Mouse (Mus musculus): ENCODE measurements around the gene Ttc28. TPM values are rescaled to one million over a fixed set of nuclear protein-coding genes. Genes with fewer than 3 reads are reported as not detected.
A peak's percentile ranks its signal among the peaks of the same experiment; 100 is the strongest.

Gene Ttc28
- polyA plus RNA-seq, 1 experiment from 2014 or later, result 14.5 TPM

DNA sequence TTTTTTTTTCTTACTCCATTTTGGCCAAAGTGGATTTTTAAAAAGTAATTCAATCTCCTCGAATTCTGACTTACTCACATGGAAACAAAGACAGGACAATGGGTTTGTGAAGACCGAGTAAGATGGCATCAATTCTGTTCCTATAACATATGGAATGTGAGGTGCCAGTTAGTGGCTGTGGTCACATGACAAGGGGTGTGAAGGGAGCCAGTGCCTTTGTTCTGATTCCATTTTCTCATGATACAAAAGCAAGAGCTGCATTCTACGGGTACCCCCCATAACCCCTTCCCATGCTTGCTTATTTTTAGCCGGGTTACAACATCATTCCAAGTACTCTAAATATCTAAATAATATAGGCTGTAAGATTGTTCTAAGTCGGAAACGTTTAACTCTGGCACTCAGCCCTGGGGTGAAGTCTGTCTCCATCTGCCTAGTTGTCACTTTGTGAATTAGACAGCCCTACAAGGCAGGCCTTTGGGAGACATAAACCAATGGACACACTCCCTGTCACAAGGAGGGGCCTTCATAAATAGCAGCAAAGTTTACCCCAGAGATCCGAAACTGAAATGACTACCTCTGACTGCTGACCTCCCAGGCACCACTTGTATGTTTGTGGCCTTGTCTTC lies 157.6 kb downstream of the Ttc28 start:
- Histone ChIP-seq H3K36me3 (ENCODE audit: control insufficient read depth, insufficient read depth, low read length) (no peaks in the 10 kb centered on the region), H3K4me2 (ENCODE audit: low read length) (no peak overlapping the region), H3K9ac (ENCODE audit: low read depth, low read length) (no peak overlapping the region), H3K9me3 (ENCODE audit: control insufficient read depth, low read length) (no peaks in the 10 kb centered on the region; the same call in 1 of the 2 replicates), H3K4me3 (ENCODE audit: low read length) (no peak overlapping the region), H3K27ac (ENCODE audit: low read depth, low read length) (no peak overlapping the region), H3K27me3 (replicated peaks; ENCODE audit: control insufficient read depth, insufficient read depth, low read length) (no peaks in the 10 kb centered on the region), H3K4me1 (ENCODE audit: control insufficient read depth, insufficient read depth, low read depth, low read length) (peaks cover 26% of the 10 kb centered on the region)
- 54% methylated on average over 7 of the region's 7 CpGs for WGBS
- ATAC-seq, result no peak

DNA sequence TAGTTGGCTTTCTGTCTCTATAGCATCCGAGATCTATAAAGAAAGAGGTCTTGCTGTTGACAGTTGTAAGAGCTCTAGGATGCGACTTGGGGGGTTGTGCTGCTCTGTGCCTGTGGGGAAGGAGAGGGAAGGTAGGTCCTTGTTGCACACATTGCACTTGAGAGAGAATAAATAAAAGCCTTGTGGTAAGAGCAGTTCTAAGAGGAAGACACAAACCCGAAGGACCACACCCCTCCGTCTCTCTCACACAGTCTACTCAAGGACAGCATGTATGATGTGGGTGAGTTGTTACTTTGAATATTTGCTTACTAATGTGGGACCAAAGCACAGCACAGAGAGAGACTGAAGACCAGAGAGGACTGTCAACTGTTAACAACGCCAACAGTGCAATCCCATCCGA lies 160.2 kb downstream of the Ttc28 start:
- H3K27me3 ChIP-seq (replicated peaks; ENCODE audit: control insufficient read depth, insufficient read depth, low read length), result no peaks in the 10 kb centered on the region
- peaks cover 37% of the 10 kb centered on the region for H3K4me1 ChIP-seq (ENCODE audit: control insufficient read depth, insufficient read depth, low read depth, low read length)
- H3K9ac ChIP-seq (ENCODE audit: low read depth, low read length), result no peak overlapping the region
- 67% methylated on average over 6 of the region's 6 CpGs for WGBS
- no peaks in the 10 kb centered on the region for H3K36me3 ChIP-seq (ENCODE audit: control insufficient read depth, insufficient read depth, low read length)
- no peak overlapping the region for H3K27ac ChIP-seq (ENCODE audit: low read depth, low read length)
- no peak overlapping the region for H3K4me3 ChIP-seq (ENCODE audit: low read length)
- H3K4me2 ChIP-seq (ENCODE audit: low read length), result no peak overlapping the region
- H3K9me3 ChIP-seq (ENCODE audit: control insufficient read depth, low read length), result no peaks in the 10 kb centered on the region
- ATAC-seq, result no peak

DNA sequence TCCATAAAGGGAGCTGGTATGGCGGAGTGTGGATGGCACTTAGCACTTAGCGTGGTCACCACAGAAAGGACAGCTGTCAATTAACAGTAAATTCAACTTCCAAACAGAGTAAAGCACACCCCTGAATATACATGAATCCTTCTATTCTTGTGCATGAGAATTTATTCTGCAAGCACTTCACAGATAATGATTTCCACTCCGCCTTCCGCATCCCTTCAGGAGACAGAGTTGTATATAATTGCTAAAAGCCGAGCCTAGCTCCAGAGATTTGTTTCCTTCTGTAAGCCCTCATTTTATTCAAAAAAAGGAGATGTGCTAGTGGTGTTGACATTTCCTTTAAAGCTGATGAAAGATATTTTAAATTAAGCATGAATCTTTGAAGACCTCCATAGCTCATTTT lies 162.3 kb downstream of the Ttc28 start:
- ATAC-seq, result no peak
- Histone ChIP-seq H3K9ac (ENCODE audit: low read depth, low read length) (no peak overlapping the region), H3K27me3 (replicated peaks; ENCODE audit: control insufficient read depth, insufficient read depth, low read length) (no peaks in the 10 kb centered on the region), H3K9me3 (ENCODE audit: control insufficient read depth, low read length) (no peaks in the 10 kb centered on the region), H3K27ac (ENCODE audit: low read depth, low read length) (no peak overlapping the region), H3K4me1 (ENCODE audit: control insufficient read depth, insufficient read depth, low read depth, low read length) (peaks cover 44% of the 10 kb centered on the region), H3K36me3 (ENCODE audit: control insufficient read depth, insufficient read depth, low read length) (no peaks in the 10 kb centered on the region), H3K4me2 (ENCODE audit: low read length) (no peak overlapping the region), H3K4me3 (ENCODE audit: low read length) (no peak overlapping the region)
- WGBS, result 63% methylated on average over 5 of the region's 5 CpGs

DNA sequence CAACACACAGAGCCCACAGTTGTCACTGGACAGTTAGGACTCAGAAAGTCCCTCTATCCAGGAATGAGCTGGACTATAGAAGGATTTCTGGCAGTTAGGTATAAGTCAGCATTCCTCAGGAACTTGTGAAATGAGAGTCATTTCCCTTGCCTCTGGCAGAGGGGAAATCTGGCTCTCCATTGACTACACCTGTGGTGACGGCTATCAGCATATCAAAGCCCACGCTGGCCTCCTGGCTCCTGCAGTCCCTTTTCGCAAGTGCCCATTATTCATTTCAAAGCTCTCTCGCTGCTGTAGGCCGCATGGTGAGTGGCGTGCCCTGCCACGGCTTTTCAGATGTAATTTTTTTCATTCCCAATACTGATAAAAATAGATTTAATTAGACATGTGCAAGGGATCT lies 164.6 kb downstream of the Ttc28 start:
- no peak overlapping the region for H3K27ac ChIP-seq (ENCODE audit: low read depth, low read length)
- no peaks in the 10 kb centered on the region for H3K9me3 ChIP-seq (ENCODE audit: control insufficient read depth, low read length)
- H3K4me1 ChIP-seq (ENCODE audit: control insufficient read depth, insufficient read depth, low read depth, low read length), result peaks cover 42% of the 10 kb centered on the region
- no peaks in the 10 kb centered on the region for H3K36me3 ChIP-seq (ENCODE audit: control insufficient read depth, insufficient read depth, low read length)
- no peak overlapping the region for H3K4me2 ChIP-seq (ENCODE audit: low read length)
- WGBS, result 19% methylated on average over 7 of the region's 7 CpGs
- H3K27me3 ChIP-seq (replicated peaks; ENCODE audit: control insufficient read depth, insufficient read depth, low read length), result no peaks in the 10 kb centered on the region
- ATAC-seq, result no peak
- no peak overlapping the region for H3K4me3 ChIP-seq (ENCODE audit: low read length)
- no peak overlapping the region for H3K9ac ChIP-seq (ENCODE audit: low read depth, low read length)

DNA sequence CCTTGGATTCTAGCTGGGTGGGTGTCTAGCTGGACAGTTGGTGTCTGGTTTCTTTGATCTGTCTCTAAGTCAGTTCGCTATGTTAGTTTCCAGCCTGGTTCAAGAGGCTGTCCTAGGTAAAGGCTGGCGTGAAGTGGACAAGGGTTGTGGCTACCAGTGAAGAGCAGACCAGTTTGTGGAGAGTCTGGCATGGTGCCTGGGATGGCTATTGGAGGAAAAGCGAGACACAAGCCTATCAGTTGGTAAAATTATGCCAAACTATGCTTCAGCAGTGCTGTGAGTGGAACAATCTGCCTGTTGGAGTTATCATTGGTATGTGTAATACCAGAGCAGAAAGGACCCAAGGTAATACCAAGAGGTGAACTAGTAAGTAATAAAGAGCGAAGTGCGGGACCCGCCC lies 166.8 kb downstream of the Ttc28 start:
- H3K27me3 ChIP-seq (replicated peaks; ENCODE audit: control insufficient read depth, insufficient read depth, low read length), result no peaks in the 10 kb centered on the region
- no peak overlapping the region for H3K4me2 ChIP-seq (ENCODE audit: low read length)
- WGBS, result 80% methylated on average over 6 of the region's 6 CpGs
- H3K36me3 ChIP-seq (ENCODE audit: control insufficient read depth, insufficient read depth, low read length), result no peaks in the 10 kb centered on the region
- no peaks in the 10 kb centered on the region for H3K9me3 ChIP-seq (ENCODE audit: control insufficient read depth, low read length)
- no peak for ATAC-seq
- H3K27ac ChIP-seq (ENCODE audit: low read depth, low read length), result no peak overlapping the region
- no peak overlapping the region for H3K9ac ChIP-seq (ENCODE audit: low read depth, low read length)
- H3K4me3 ChIP-seq (ENCODE audit: low read length), result no peak overlapping the region
- H3K4me1 ChIP-seq (ENCODE audit: control insufficient read depth, insufficient read depth, low read depth, low read length), result peaks cover 36% of the 10 kb centered on the region

DNA sequence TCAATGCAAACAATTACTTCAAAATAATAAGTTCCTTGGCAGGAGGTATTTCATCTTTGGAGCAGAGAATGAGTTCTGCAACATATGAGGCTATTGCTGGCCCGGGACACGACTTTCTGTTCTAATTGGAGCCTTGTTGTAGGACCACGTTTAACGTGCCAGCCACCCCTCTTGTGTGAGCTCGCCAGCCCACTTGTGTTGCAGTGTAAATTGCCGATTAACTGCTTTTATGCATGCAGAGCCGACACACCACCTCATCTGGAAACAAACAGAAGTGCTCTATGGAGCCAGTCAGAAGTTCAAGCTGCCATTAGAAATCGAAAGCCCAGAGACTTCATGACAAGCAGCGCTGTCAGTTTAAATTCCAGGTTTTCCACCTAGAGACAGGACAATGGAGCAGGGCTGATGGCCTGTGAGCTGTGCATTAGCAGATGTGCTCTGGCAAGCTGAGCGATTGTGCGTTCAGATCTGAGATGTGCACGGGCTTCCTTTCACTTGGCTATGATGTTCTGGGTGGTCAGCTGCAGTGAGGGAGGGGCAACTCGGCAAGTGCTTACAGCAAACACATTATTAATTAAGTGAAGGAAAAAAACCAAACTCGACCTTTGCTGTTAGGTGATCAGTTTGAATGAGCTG lies 167.4 kb downstream of the Ttc28 start:
- no peak overlapping the region for H3K4me3 ChIP-seq (ENCODE audit: low read length)
- no peaks in the 10 kb centered on the region for H3K36me3 ChIP-seq (ENCODE audit: control insufficient read depth, insufficient read depth, low read length)
- no peak for ATAC-seq
- H3K27ac ChIP-seq (ENCODE audit: low read depth, low read length), result no peak overlapping the region
- no peak overlapping the region for H3K4me2 ChIP-seq (ENCODE audit: low read length)
- peaks cover 31% of the 10 kb centered on the region for H3K4me1 ChIP-seq (ENCODE audit: control insufficient read depth, insufficient read depth, low read depth, low read length)
- 23% methylated on average over 14 of the region's 14 CpGs for WGBS
- H3K27me3 ChIP-seq (replicated peaks; ENCODE audit: control insufficient read depth, insufficient read depth, low read length), result no peaks in the 10 kb centered on the region
- H3K9ac ChIP-seq (ENCODE audit: low read depth, low read length), result no peak overlapping the region
- H3K9me3 ChIP-seq (ENCODE audit: control insufficient read depth, low read length), result no peaks in the 10 kb centered on the region

DNA sequence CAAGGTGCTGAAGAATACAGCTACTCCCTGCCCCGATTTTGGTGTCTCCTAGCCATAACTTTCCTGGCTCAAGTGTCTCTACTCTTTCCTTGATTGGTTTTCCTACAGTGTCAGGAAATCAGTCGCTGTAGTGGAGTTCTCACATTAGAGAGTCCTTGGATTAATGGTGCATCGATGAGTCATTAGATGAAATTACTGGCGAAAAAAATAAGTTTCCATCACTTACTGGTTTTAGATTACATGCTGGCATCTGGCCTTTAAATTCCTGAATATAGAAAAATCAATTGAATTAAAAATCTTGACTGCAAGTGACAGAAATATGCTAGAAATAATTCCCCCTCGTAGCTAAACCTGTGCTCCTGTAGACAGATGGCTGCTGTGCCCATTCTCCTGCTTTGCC lies 168.4 kb downstream of the Ttc28 start:
- 80% methylated on average over 5 of the region's 5 CpGs for WGBS
- H3K36me3 ChIP-seq (ENCODE audit: control insufficient read depth, insufficient read depth, low read length), result no peaks in the 10 kb centered on the region
- ATAC-seq, result no peak
- H3K9me3 ChIP-seq (ENCODE audit: control insufficient read depth, low read length), result no peaks in the 10 kb centered on the region
- no peak overlapping the region for H3K9ac ChIP-seq (ENCODE audit: low read depth, low read length)
- no peaks in the 10 kb centered on the region for H3K27me3 ChIP-seq (replicated peaks; ENCODE audit: control insufficient read depth, insufficient read depth, low read length)
- no peak overlapping the region for H3K27ac ChIP-seq (ENCODE audit: low read depth, low read length)
- no peak overlapping the region for H3K4me3 ChIP-seq (ENCODE audit: low read length)
- H3K4me2 ChIP-seq (ENCODE audit: low read length), result no peak overlapping the region
- H3K4me1 ChIP-seq (ENCODE audit: control insufficient read depth, insufficient read depth, low read depth, low read length), result peaks cover 31% of the 10 kb centered on the region

DNA sequence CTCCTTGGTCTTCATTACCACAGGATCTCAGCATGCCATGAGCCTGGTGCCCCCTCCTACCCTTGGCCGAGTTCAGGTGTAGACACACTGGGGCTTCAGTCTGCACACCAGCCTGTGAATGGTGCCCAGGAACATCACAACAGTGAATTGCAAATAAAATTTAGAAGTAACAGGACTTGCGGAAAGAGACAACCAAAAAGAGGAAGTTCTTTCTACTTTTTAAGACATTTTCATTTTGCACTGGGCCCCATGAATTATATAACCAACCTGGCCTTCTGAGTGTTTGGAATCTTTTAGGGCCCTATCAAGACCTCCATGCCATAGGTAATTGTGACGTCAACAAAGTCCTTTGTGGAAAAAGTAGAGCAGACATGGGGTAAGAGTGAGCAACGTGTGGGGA lies 170.0 kb downstream of the Ttc28 start:
- Histone ChIP-seq H3K4me2 (ENCODE audit: low read length) (no peak overlapping the region), H3K36me3 (ENCODE audit: control insufficient read depth, insufficient read depth, low read length) (no peaks in the 10 kb centered on the region), H3K9me3 (ENCODE audit: control insufficient read depth, low read length) (no peaks in the 10 kb centered on the region), H3K4me1 (ENCODE audit: control insufficient read depth, insufficient read depth, low read depth, low read length) (peaks cover 31% of the 10 kb centered on the region), H3K9ac (ENCODE audit: low read depth, low read length) (no peak overlapping the region), H3K27me3 (replicated peaks; ENCODE audit: control insufficient read depth, insufficient read depth, low read length) (no peaks in the 10 kb centered on the region), H3K27ac (ENCODE audit: low read depth, low read length) (no peak overlapping the region), H3K4me3 (ENCODE audit: low read length) (no peak overlapping the region)
- no peak for ATAC-seq
- WGBS, result 90% methylated on average over 4 of the region's 4 CpGs

DNA sequence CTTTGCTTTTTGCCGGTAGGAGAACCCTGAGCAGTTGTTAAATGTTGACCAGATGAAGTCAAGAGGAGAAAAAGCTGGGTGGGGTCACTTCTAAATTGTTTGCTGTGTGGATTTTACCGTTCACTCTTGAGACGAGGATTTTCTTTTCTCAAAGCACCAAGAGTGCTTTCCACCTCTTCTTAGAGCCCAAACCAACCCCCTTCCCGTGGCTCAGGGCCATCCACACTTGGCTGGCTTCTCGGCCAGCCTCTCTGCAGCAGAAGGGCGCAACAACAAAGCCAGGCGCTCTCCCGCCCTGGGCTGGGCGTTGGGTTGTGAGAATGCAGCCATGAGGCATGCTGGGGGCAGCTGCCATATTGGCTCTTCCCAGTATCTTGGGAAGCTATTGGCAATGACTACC lies 170.5 kb downstream of the Ttc28 start:
- WGBS, result 65% methylated on average over 9 of the region's 9 CpGs
- Histone ChIP-seq H3K4me1 (ENCODE audit: control insufficient read depth, insufficient read depth, low read depth, low read length) (peaks cover 32% of the 10 kb centered on the region), H3K36me3 (ENCODE audit: control insufficient read depth, insufficient read depth, low read length) (no peaks in the 10 kb centered on the region), H3K27me3 (replicated peaks; ENCODE audit: control insufficient read depth, insufficient read depth, low read length) (no peaks in the 10 kb centered on the region), H3K27ac (ENCODE audit: low read depth, low read length) (no peak overlapping the region), H3K9me3 (ENCODE audit: control insufficient read depth, low read length) (no peaks in the 10 kb centered on the region), H3K4me3 (ENCODE audit: low read length) (no peak overlapping the region), H3K9ac (ENCODE audit: low read depth, low read length) (no peak overlapping the region), H3K4me2 (ENCODE audit: low read length) (no peak overlapping the region)
- peak; percentile 56; the same call in 1 of the 2 replicates for ATAC-seq
